Mouse (Mus musculus) spleen, adult 2 months (tissue): Measurements from ENCODE around the gene Hsf5. TPM values are rescaled to one million over a fixed set of nuclear protein-coding genes. Genes with fewer than 3 reads are reported as not detected.

ENCODE experiments used
- DNase-seq, 2 experiments: peaks; one replicate each; pipeline versions ENCODE4 v3.0.0 to v3.0.0-alpha.2; 2012 to 2021; ENCODE audit warnings: low spot score in 2 of 2, low read depth in 1 of 2
- H3K27ac ChIP-seq: fragments of 200-500 bp; 2 replicates; pipeline ENCODE4 v1.5.1; 2012; ENCODE audit warnings: low read length, inconsistent platforms; ENCODE audit not compliant: insufficient read depth
- H3K27me3 ChIP-seq: fragments of 200-500 bp; 2 replicates; pipeline ENCODE4 v1.6.1; 2012; ENCODE audit warnings: mild to moderate bottlenecking, moderate library complexity, low read length, inconsistent platforms; ENCODE audit not compliant: control insufficient read depth, insufficient read depth
- H3K36me3 ChIP-seq: fragments of 200-500 bp; 2 replicates; pipeline ENCODE4 v1.6.1; 2012; ENCODE audit warnings: mild to moderate bottlenecking, low read length, inconsistent platforms; ENCODE audit not compliant: control insufficient read depth, insufficient read depth
- H3K4me1 ChIP-seq: fragments of 200-500 bp; 2 replicates; pipeline ENCODE4 v1.6.1; 2011; ENCODE audit warnings: inconsistent platforms; ENCODE audit not compliant: control insufficient read depth, insufficient read depth, insufficient read length
- H3K4me3 ChIP-seq: fragments of 200-500 bp; 2 replicates; pipeline ENCODE4 v1.5.1; 2011; ENCODE audit warnings: mild to moderate bottlenecking, inconsistent platforms; ENCODE audit not compliant: insufficient read depth, insufficient read length; ENCODE audit errors: extremely low read depth
- CTCF ChIP-seq: fragments of 200-500 bp; IDR thresholded peaks from 2 replicates; pipeline ENCODE4 v1.5.1; 2011; ENCODE audit warnings: mild to moderate bottlenecking, inconsistent platforms; ENCODE audit not compliant: insufficient read depth, insufficient read length, insufficient replicate concordance; ENCODE audit errors: extremely low read depth
- POLR2A ChIP-seq: fragments of 200-500 bp; IDR thresholded peaks from 2 replicates; pipeline ENCODE4 v1.6.1; 2011; ENCODE audit warnings: low read depth, low read length, inconsistent platforms
- WGBS: fragments of 180-500 bp; shearing (Covaris S2); methylation state at CpG from one replicate; pipeline ENCODE4 v1.1.7; 2018; 5-methylcytosine and 5-hydroxymethylcytosine counted together
- polyA plus RNA-seq: library from polyadenylated mRNA; depleted of rRNA; stranded (reverse); fragments of >200 nt; gene quantifications from 2 replicates; pipeline ENCODE4 v1.2.3, GENCODE M21; 2012

Hsf5 gene
- polyA plus RNA-seq, 1 experiment: 0.01 TPM

DNA sequence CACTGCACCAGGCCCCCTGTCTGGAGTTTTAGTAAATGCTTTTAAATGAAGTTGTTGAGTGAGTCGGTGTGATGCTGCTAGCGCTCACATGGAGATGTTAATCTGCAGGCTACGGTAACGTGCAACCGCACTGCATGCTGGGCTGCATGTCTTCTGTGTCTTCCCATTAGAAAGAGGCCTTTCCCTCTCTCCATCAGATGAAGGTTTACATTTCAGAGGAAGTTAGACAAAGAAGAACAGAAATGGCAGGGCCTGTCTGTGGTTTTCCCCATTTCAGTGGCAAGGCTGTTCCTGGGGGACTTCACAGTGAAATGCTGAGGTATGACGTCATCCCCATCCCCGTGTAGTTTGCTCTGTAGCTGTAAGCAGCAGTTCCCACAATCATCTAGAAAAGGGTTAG is 69.4 kb downstream of the Hsf5 start:
- Histone ChIP-seq H3K4me3 (no peak overlapping the region), H3K36me3 (no peaks in the 10 kb centered on the region), H3K27me3 (no peaks in the 10 kb centered on the region), H3K27ac (no peak overlapping the region), H3K4me1 (peaks cover 21% of the 10 kb centered on the region)
- peak in 1 of 2 experiments; percentile 32 for DNase-seq
- TF ChIP-seq POLR2A (no peak), CTCF (no peak)
- WGBS: 50% methylated on average over 7 of the region's 7 CpGs

- no peak for TF ChIP-seq CTCF
- TF ChIP-seq POLR2A: no peak
- H3K4me3 ChIP-seq: no peak overlapping the region
- H3K36me3 ChIP-seq: no peaks in the 10 kb centered on the region
- peaks cover 21% of the 10 kb centered on the region for H3K4me1 ChIP-seq
- no peak overlapping the region for H3K27ac ChIP-seq
- WGBS: 86% methylated on average over 15 of the region's 15 CpGs
- H3K27me3 ChIP-seq: no peaks in the 10 kb centered on the region
- no peak for DNase-seq
These were observed 70.6 kb downstream of the Hsf5 start for GRCm38 (mm10) chr11:87687246-87688225.

DNA sequence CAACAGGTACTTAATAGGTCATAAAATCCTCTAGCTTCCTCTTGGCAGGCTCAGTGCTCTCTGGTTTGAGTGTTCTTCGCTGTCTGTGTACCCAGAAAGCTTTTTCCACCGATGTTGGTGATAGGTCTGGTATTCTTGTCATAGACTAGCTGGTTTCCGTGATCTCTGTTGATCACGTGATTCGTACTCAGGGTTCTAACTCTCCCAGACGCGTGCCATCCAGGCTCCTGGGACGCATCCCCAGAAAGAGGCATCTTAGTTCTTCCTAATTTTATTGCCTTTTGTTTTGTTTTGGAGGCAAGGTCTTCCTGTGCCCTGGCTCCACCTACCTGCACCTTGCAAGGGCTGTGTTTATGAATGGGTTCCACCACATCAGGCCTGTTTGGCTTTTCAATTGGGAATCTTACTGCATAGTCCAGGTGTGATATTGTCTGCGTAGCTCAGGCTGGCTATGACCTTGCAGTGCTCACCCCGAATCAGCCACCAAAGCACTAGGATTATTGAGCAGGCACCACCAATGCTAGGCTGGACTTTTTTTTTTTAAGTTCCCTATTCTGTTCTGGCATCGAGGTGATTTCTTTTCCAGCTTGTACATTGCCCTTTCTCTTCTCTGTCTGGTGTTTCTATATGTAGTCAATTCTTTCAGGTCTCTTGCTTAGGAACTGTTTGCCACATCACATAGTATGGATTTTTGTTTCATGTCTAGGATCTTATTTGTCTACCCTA is 71.7 kb downstream of the Hsf5 start:
- Histone ChIP-seq H3K4me3 (no peak overlapping the region), H3K4me1 (peaks cover 21% of the 10 kb centered on the region), H3K27ac (no peak overlapping the region), H3K36me3 (no peaks in the 10 kb centered on the region), H3K27me3 (no peaks in the 10 kb centered on the region)
- TF ChIP-seq POLR2A: no peak
- no peak for TF ChIP-seq CTCF
- DNase-seq: no peak
- 81% methylated on average over 11 of the region's 11 CpGs for WGBS

DNA sequence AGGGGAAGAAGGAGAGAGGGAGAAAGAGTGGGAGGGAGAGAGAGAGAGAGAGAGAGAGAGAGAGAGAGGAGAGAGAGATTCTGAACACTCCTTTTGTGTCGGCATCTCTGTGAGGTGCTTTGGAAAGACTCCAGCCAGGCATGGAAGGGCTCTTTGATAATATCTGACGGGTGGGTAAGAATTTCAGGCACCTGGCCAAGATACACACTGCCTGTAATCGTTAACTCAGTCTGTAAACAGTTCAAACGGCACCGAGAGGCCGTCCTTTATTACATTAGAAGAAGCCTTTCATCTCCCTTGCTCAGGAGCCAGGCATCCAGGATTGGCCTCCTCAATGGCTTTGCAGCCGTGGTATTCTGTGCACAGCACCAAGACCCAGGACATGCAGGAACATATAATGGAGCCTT is 72.4 kb downstream of the Hsf5 start:
- Histone ChIP-seq H3K4me3 (no peak overlapping the region), H3K27me3 (no peaks in the 10 kb centered on the region), H3K4me1 (peaks cover 21% of the 10 kb centered on the region), H3K27ac (no peak overlapping the region), H3K36me3 (no peaks in the 10 kb centered on the region)
- TF ChIP-seq CTCF (no peak), POLR2A (no peak)
- 46% methylated on average over 7 of the region's 7 CpGs for WGBS
- DNase-seq: no peak

- Histone ChIP-seq H3K27me3 (no peaks in the 10 kb centered on the region), H3K36me3 (no peaks in the 10 kb centered on the region), H3K27ac (no peak overlapping the region), H3K4me1 (peaks cover 21% of the 10 kb centered on the region), H3K4me3 (peak overlapping the region; percentile 21; the same call in 1 of the 2 replicates)
- TF ChIP-seq CTCF (no peak), POLR2A (no peak)
- no peak for DNase-seq
- 44% methylated on average over 16 of the region's 16 CpGs for WGBS
These were observed 73.2 kb downstream of the Hsf5 start for GRCm38 (mm10) chr11:87690054-87690740.

DNA sequence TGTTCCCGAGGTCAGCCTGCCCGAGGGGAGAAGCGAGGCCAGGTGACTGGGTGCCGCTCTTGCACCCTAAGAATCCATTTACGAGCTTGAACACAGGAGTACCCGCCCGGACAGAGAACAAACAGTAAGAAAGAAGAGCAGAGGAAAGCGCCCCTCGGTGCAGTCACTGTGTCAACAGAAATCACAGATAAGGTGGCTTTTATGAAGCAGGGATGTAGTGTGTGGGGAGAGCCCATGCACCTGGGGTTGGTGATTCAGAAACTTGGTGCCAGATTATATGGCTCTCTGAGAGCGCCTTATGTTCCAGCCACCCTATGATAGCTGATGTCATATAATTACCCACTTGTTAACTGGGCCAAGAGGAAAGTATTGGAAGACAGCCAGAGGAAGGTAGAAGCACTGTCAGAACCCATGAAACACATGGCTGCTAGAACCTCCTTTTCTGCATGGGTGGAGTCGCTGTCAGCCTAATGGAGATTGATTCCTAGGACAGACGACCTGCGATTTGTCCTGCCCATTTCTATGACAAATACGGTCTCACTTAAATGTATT is 80.2 kb downstream of the Hsf5 start:
- TF ChIP-seq CTCF: no peak
- TF ChIP-seq POLR2A: no peak
- H3K27me3 ChIP-seq: no peaks in the 10 kb centered on the region
- H3K36me3 ChIP-seq: no peaks in the 10 kb centered on the region
- DNase-seq: no peak
- H3K4me1 ChIP-seq: no peaks in the 10 kb centered on the region; the same call in 1 of the 2 replicates
- 79% methylated on average over 14 of the region's 14 CpGs for WGBS
- H3K4me3 ChIP-seq: no peak overlapping the region
- H3K27ac ChIP-seq: no peak overlapping the region
